Mouse (Mus musculus): Measurements from ENCODE around the gene Sh3gl3. TPM values are rescaled to one million over a fixed set of nuclear protein-coding genes. Genes with fewer than 3 reads are reported as not detected.

Sh3gl3 gene
- polyA plus RNA-seq, 1 experiment from 2014 or later, result 76.3 TPM

DNA sequence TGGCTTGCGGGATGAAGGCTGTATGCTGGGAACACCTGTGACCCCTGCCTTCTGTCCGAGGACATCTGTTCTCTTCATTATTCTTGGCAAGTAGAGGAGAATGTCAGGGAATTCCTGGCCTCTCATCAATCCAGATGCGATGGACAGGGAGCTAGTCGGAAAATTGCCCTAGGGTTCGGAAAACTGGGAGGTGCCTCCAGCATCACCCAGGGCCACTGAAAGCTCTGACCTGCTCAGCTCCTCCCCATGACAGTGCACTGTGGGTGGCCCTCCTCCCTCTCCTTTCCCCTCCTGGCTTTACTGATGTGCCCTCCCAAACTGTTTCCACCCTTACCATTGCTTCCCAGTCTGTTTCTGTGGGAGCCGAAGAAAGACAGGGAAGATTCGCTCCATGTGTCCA lies 29.5 kb downstream of the Sh3gl3 start:
- Histone ChIP-seq H3K9me3 (replicated peaks) (no peaks in the 10 kb centered on the region), H3K9ac (replicated peaks) (no peak overlapping the region), H3K4me1 (peaks cover 16% of the 10 kb centered on the region), H3K27ac (replicated peaks) (no peak overlapping the region), H3K36me3 (no peaks in the 10 kb centered on the region), H3K4me3 (replicated peaks) (no peak overlapping the region), H3K27me3 (replicated peaks) (no peaks in the 10 kb centered on the region), H3K4me2 (no peak overlapping the region)
- no peak for ATAC-seq (ENCODE audit: low FRiP score)
- WGBS, result 71% methylated on average over 7 of the region's 7 CpGs

DNA sequence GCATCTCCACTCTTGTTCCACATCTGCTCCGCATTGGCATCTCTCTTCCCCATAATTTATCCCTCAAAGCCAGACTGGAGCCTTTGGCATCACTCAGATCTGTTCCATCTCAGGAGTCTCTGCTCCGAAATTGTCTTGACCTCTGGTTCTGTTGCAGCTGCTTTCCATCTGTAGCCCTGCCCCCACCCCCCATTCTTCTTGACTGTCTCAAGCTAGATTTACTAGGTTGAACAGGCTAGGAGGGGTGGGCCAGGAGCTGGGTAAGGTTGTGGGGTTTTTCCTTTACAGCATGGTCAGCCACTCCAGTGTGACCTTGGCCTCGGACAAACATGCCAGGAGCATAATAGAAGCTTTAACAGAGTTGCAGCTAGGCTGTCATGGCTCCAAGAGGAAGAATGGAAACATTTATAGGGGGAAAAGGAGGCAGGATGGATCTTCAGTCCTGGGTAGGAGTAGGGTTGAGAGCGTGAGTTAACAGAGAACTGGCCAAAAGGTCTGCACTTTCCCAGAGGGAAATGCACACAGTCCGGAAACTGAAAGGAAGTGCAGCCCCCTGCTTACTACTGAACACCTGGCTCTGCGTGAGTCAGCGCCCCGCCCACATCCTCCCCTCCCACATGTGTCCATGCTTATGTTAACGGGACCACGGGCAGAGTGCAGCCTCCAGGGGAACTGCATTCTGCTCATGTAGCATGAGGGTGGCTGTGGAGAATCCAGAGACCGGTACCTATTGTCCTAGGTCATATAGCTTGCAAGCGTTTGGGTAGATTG lies 30.6 kb downstream of the Sh3gl3 start:
- Histone ChIP-seq H3K27ac (replicated peaks) (no peak overlapping the region), H3K4me3 (replicated peaks) (no peak overlapping the region), H3K36me3 (no peaks in the 10 kb centered on the region), H3K9me3 (replicated peaks) (no peaks in the 10 kb centered on the region), H3K4me1 (peaks cover 16% of the 10 kb centered on the region), H3K4me2 (no peak overlapping the region), H3K9ac (replicated peaks) (no peak overlapping the region), H3K27me3 (replicated peaks) (no peaks in the 10 kb centered on the region)
- WGBS, result 57% methylated on average over 12 of the region's 12 CpGs
- ATAC-seq (ENCODE audit: low FRiP score), result no peak

DNA sequence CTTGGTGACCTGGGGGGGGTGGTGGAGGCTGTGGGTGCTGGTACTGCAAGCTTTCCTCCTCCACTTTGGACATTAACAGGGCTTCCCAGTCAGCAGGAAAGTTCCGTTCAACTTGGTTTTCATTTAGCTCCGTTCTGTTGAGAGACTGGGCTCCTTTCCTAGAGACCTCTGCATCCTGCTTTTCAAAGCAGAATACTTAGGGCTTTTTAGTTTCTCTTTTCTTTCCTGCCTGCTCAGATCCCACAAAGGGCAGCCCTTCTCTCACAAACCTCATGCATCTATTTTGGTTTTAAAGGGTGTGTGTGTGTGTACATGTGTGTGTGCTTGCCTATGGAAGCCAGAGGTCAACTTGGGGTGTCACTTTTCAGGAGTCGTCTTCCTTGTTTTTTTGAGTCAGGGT lies 31.3 kb downstream of the Sh3gl3 start:
- H3K4me1 ChIP-seq, result peaks cover 16% of the 10 kb centered on the region
- H3K27me3 ChIP-seq (replicated peaks), result no peaks in the 10 kb centered on the region
- no peaks in the 10 kb centered on the region for H3K36me3 ChIP-seq
- H3K9me3 ChIP-seq (replicated peaks), result no peaks in the 10 kb centered on the region
- H3K27ac ChIP-seq (replicated peaks), result no peak overlapping the region
- WGBS, result 88% methylated on average over 3 of the region's 3 CpGs
- H3K4me3 ChIP-seq (replicated peaks), result no peak overlapping the region
- H3K4me2 ChIP-seq, result no peak overlapping the region
- no peak for ATAC-seq (ENCODE audit: low FRiP score)
- H3K9ac ChIP-seq (replicated peaks), result no peak overlapping the region

DNA sequence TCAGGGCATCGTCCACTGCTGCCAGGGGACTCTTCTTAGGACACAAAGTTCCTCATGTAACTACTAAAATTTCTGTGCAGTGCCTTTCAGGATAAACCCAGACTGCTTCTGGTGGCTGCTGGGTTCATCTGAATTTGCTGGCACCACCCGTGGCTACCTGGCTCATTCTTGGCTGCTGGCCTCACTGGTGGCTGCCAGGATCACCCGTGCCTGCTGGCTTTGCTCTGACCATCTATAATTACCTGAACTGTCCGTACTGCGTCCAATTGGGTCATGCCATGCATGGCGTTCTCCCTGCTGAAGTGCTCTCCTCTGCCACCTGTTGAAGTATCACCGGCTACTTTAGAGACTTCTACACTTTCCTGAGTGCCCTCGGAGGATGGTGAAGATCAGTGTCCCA lies 33.1 kb downstream of the Sh3gl3 start:
- 93% methylated on average over 8 of the region's 8 CpGs for WGBS
- H3K9me3 ChIP-seq (replicated peaks), result no peaks in the 10 kb centered on the region
- H3K4me1 ChIP-seq, result peaks cover 16% of the 10 kb centered on the region
- H3K27ac ChIP-seq (replicated peaks), result no peak overlapping the region
- no peak overlapping the region for H3K4me2 ChIP-seq
- no peak overlapping the region for H3K9ac ChIP-seq (replicated peaks)
- H3K36me3 ChIP-seq, result no peaks in the 10 kb centered on the region
- no peak for ATAC-seq (ENCODE audit: low FRiP score)
- H3K27me3 ChIP-seq (replicated peaks), result no peaks in the 10 kb centered on the region
- no peak overlapping the region for H3K4me3 ChIP-seq (replicated peaks)

DNA sequence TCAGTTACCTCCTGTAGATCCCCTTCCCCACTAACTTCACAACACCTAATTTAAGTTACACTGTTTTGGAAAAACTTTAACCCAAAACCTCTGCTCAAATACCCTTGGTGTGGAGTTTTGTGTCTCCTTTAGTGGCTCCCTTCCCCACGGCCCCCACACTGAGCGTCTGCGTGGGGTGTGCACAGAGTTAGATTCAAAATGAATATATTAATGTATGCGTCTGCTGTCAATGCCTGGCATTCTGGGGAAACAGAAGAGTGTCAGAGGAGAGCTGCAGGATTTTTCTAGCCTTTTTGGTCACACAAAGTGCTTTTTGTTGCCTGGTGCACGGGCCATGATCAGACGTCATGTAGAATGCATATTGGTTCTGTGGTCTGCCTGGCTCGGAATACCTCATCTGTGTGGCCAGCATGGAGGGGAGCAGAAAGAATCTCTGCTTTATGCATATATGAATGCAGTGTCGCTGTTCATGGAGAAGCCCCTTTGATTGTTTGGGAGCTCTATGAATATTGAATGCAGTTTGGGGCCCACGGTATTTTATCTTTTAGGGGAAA lies 47.8 kb downstream of the Sh3gl3 start:
- no peaks in the 10 kb centered on the region for H3K9me3 ChIP-seq (replicated peaks)
- no peak overlapping the region for H3K4me3 ChIP-seq (replicated peaks)
- H3K36me3 ChIP-seq, result no peaks in the 10 kb centered on the region
- H3K9ac ChIP-seq (replicated peaks), result no peak overlapping the region
- H3K27me3 ChIP-seq (replicated peaks), result no peaks in the 10 kb centered on the region
- H3K4me1 ChIP-seq, result no peaks in the 10 kb centered on the region
- no peak overlapping the region for H3K4me2 ChIP-seq
- H3K27ac ChIP-seq (replicated peaks), result no peak overlapping the region
- ATAC-seq (ENCODE audit: low FRiP score), result no peak
- 65% methylated on average over 9 of the region's 9 CpGs for WGBS

DNA sequence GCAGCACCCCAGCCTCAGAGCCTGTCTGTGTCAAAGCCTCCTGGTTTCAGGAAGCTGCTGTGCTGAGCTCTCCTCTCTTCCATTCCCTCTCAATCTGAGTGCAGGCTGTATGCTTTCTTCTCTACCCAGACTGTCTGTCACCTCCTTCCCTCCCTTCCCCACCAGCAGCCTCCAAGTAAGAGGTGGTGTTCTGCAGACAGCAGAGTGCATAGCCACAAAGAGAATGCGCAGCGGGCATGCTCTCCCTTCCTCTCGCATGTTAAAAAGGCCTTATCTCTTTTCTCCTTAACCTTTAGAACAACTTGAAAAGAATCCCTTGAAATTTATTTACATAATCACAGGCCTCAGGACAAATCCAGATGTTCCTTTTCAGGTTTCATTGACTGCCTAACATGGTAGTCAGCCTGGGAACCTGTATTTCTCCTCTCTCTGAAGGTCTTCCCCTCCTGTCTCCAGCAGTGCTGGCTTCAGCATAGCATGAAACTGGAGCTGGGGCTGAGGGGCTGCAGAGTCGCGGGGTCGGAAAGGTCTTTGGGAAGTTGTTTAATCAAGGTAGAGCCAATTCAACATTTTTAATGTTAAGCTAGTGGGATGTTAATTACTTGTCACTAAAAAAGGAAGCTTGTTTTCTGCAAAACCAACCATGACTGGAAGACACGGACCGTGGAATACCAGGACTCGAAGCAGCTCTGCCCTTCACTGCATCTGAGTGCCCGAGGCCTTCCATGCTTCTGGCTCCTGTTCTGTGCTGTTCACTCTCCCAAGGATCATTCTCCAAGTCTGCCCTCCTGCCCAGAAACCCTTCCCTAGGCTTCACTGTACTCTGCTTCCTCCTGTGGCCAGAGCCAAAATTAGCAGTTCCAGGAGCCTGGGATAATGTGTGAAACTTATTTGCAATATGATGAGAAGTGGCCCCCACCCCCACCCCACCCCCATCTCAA lies 50.5 kb downstream of the Sh3gl3 start:
- Histone ChIP-seq H3K4me2 (no peak overlapping the region), H3K9ac (replicated peaks) (0 out of 2 replicates have a peak overlapping the region, but pooled peaks have one; percentile 14), H3K36me3 (no peaks in the 10 kb centered on the region), H3K9me3 (replicated peaks) (no peaks in the 10 kb centered on the region), H3K4me3 (replicated peaks) (no peak overlapping the region), H3K27me3 (replicated peaks) (no peaks in the 10 kb centered on the region), H3K4me1 (no peaks in the 10 kb centered on the region), H3K27ac (replicated peaks) (no peak overlapping the region)
- WGBS, result 36% methylated on average over 10 of the region's 10 CpGs
- ATAC-seq (ENCODE audit: low FRiP score), result no peak

DNA sequence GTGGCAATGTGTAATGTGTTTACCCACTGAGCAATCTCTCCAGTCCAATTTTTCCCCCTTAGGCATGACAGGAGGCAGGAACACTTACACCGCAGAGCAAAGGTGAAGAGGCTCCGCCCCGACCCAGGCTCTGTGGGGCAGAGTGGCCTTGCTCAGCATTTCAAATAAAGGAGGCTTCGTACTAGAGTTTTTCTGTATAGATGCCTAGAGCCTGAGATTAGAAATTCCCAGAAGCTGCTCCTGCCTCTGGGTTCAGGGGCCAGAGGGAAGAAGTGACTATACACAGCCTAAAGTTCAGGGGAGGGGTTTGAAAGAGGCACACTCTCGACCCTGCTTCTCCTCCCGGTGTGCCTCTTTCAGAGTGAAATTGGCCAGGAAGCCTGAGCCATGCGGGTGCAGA lies 59.6 kb downstream of the Sh3gl3 start:
- peaks cover 16% of the 10 kb centered on the region for H3K4me1 ChIP-seq
- H3K9me3 ChIP-seq (replicated peaks), result no peaks in the 10 kb centered on the region
- ATAC-seq (ENCODE audit: low FRiP score), result no peak
- 62% methylated on average over 7 of the region's 7 CpGs for WGBS
- no peaks in the 10 kb centered on the region for H3K27me3 ChIP-seq (replicated peaks)
- no peaks in the 10 kb centered on the region for H3K36me3 ChIP-seq
- H3K4me2 ChIP-seq, result no peak overlapping the region
- H3K9ac ChIP-seq (replicated peaks), result no peak overlapping the region
- H3K4me3 ChIP-seq (replicated peaks), result no peak overlapping the region
- no peak overlapping the region for H3K27ac ChIP-seq (replicated peaks)

DNA sequence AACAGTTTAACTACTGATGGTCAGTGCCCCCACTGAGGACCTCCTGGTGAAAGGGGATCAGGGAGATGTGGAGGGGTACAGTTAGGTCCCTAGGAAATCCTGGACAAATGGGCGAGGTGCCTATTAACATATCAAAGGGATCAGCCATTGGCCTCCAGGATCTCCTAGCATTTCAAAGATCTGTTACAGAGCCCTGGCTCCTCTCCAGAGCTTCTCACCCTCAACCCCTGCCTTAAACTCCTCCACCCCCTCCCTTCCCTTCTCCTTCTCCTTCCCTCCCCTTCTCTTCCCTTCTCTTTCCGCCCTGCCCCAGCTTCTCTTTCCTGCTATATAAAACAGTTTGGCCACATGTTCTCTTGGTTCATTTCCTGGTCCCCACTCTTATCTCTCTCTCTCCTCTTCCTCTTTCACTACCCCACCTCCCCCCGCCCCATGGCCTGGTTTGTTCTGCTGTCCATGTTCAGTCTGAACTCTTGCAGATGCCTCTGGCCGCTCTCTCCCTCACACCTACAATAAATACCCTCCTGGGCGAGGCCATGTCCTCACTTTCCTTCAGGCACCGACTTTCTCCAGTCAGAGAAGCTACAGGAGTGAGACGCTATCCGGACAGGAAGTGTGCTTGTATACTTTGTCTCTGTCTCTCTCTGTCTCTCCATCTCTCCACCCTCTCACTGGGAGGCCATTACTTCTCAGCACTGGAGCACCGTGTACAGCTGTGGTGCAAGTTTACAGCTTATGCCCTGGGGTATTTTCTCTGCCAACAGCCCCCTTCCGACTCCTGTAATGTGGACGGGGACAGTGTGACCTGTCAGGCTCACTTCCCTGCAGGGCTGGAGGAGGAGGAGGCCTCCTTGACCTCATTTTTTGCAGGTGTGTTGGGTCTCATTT lies 60.6 kb downstream of the Sh3gl3 start:
- Histone ChIP-seq H3K36me3 (no peaks in the 10 kb centered on the region), H3K27ac (replicated peaks) (no peak overlapping the region), H3K4me1 (peaks cover 16% of the 10 kb centered on the region), H3K4me2 (no peak overlapping the region), H3K27me3 (replicated peaks) (no peaks in the 10 kb centered on the region), H3K9ac (replicated peaks) (no peak overlapping the region), H3K9me3 (replicated peaks) (no peaks in the 10 kb centered on the region), H3K4me3 (replicated peaks) (no peak overlapping the region)
- 45% methylated on average over 11 of the region's 11 CpGs for WGBS
- ATAC-seq (ENCODE audit: low FRiP score), result no peak

DNA sequence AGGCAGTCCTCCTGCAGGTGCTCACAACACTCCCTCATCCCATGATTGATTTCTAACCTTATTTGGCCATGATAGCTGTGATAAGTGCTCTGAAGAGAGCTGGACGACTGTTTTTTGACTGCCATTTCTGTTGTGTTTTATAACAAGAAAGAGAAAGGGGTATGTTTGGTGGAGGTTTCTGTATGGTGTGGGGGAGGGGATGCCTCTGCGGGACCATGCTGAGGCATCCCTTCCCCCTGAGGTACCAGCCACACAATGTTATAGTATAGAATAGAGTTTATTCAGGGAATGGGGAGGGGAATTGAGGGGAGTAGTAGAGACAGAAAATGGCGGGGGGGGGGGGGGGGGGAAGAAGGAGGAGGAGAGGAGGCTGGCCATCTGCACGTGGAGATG lies 61.3 kb downstream of the Sh3gl3 start:
- Histone ChIP-seq H3K4me2 (no peak overlapping the region), H3K9me3 (replicated peaks) (no peaks in the 10 kb centered on the region), H3K4me3 (replicated peaks) (no peak overlapping the region), H3K27me3 (replicated peaks) (no peaks in the 10 kb centered on the region), H3K9ac (replicated peaks) (no peak overlapping the region), H3K27ac (replicated peaks) (no peak overlapping the region), H3K36me3 (no peaks in the 10 kb centered on the region), H3K4me1 (peaks cover 16% of the 10 kb centered on the region)
- ATAC-seq (ENCODE audit: low FRiP score), result no peak
- 27% methylated on average over 3 of the region's 4 CpGs for WGBS

DNA sequence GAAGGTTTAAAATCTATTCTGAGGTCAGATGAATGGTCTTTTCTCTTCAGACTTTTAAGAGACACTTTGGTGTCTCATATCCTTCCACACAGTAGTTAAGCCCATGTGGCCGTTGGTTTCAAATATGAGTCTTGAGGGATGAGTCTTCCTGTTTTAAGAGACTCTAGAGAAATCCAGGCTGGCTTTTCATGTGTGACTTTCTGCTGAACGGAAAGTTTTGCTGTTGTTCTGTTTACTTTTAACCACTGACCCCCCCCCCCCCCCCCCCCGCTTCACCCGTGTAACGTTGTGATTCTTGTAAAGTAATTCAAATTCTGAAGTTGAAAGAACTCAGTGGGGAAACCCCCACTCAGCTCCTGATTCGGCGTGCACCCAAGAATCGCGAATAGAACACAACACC lies 61.8 kb downstream of the Sh3gl3 start:
- Histone ChIP-seq H3K4me1 (peaks cover 16% of the 10 kb centered on the region), H3K27ac (replicated peaks) (no peak overlapping the region), H3K4me2 (no peak overlapping the region), H3K9ac (replicated peaks) (no peak overlapping the region), H3K9me3 (replicated peaks) (no peaks in the 10 kb centered on the region), H3K27me3 (replicated peaks) (no peaks in the 10 kb centered on the region), H3K36me3 (no peaks in the 10 kb centered on the region), H3K4me3 (replicated peaks) (no peak overlapping the region)
- WGBS, result 69% methylated on average over 9 of the region's 9 CpGs
- no peak for ATAC-seq (ENCODE audit: low FRiP score)

All from neural tube, embryonic 15.5 days (tissue).